24 mouse cellular contexts compared by ENCODE assay signal in genomic region chr14:15477668-15478067, GRCm38 (mm10). TPM values are rescaled to one million over a fixed set of nuclear protein-coding genes. Genes with fewer than 3 reads are reported as not detected.
A peak's percentile ranks its signal among the peaks of the same experiment; 100 is the strongest.
DNase-seq lines count a peak whose midpoint lies in the region; ATAC-seq and TF ChIP-seq lines count a peak whose summit lies in the region.
"Had no signal": no experiment of that assay in that cellular context is flagged by ENCODE, and none has a peak within 500 bp of the region (broad histone marks: within the 10 kb centered on the region; RNA-seq: fewer than 3 reads in every experiment).

No protein-coding gene starts in this region.

- no peak for TF ChIP-seq CTCF in heart, adult 2 months (IDR thresholded peaks at IDR 0.05)
- TF ChIP-seq CTCF in heart, postnatal 0 days (IDR thresholded peaks at IDR 0.05; ENCODE audit: low read depth) = no peak

- no peaks in the 10 kb centered on the region for H3K79me2 ChIP-seq in heart, adult 2 months (replicated peaks; ENCODE audit: control insufficient read depth, insufficient read depth, low read length)

- intact Hi-C loops in heart, adult 2 months (cut with DNase I) = loop anchor here (5.0 kb wide), 1 partner anchor 35 kb away; no protein-coding TSS in a partner anchor
- intact Hi-C loops in heart, postnatal 25 days (cut with DNase I) = loop anchor here (5.0 kb wide), 1 partner anchor 35 kb away; no protein-coding TSS in a partner anchor
- intact Hi-C loops in heart, postnatal 14 days (cut with DNase I) = no loop called here

- TF ChIP-seq POLR2A in heart, adult 2 months (IDR thresholded peaks at IDR 0.05; ENCODE audit: insufficient read depth, low read depth, low read length) = no peak

- H3K9ac ChIP-seq in heart, adult 2 months (ENCODE audit: low read depth, low read length) = no peak overlapping the region
- H3K9ac ChIP-seq in heart, embryonic 13.5 days = no peak overlapping the region
- no peak overlapping the region for H3K9ac ChIP-seq in heart, embryonic 15.5 days
- no peak overlapping the region for H3K9ac ChIP-seq in heart, postnatal 0 days (replicated peaks; ENCODE audit: low read depth, low read length)
- H3K9ac ChIP-seq: embryonic facial prominence, embryonic 12.5 days; forebrain, embryonic 13.5 days had no signal

- H3K27ac ChIP-seq in heart, adult 2 months = peak overlapping the region; percentile 55
- H3K27ac ChIP-seq in heart, embryonic 13.5 days (replicated peaks) = peak overlapping the region; percentile 55; the same call in 1 of the 2 replicates
- peak overlapping the region; percentile 62 for H3K27ac ChIP-seq in heart, embryonic 15.5 days
- peak overlapping the region; percentile 14 for H3K27ac ChIP-seq in heart, postnatal 0 days (ENCODE audit: low read depth)
- no peak overlapping the region for H3K27ac ChIP-seq in heart, embryonic 10.5 days
- H3K27ac ChIP-seq: embryonic facial prominence, embryonic 10.5 days; embryonic facial prominence, embryonic 12.5 days; forebrain, embryonic 13.5 days had no signal

- H3K27me3 ChIP-seq in heart, adult 2 months (ENCODE audit: control insufficient read depth, insufficient read depth, low read length) = no peaks in the 10 kb centered on the region
- H3K27me3 ChIP-seq in heart, embryonic 13.5 days (replicated peaks) = no peaks in the 10 kb centered on the region
- H3K27me3 ChIP-seq in heart, embryonic 15.5 days = no peaks in the 10 kb centered on the region
- H3K27me3 ChIP-seq in heart, postnatal 0 days (ENCODE audit: control insufficient read depth, insufficient read depth, low read length) = no peaks in the 10 kb centered on the region
- H3K27me3 ChIP-seq in heart, embryonic 10.5 days (ENCODE audit: insufficient read depth, poor library complexity, severe bottlenecking) = no peaks in the 10 kb centered on the region
- H3K27me3 ChIP-seq: CH12.LX; embryonic facial prominence, embryonic 12.5 days; forebrain, embryonic 13.5 days; Patski had no signal

- H3K9me3 ChIP-seq in heart, embryonic 13.5 days = no peaks in the 10 kb centered on the region
- no peaks in the 10 kb centered on the region for H3K9me3 ChIP-seq in heart, embryonic 15.5 days (replicated peaks)
- 0 out of 2 replicates have a peak, but pooled peaks cover 3% of the 10 kb centered on the region for H3K9me3 ChIP-seq in heart, postnatal 0 days (replicated peaks; ENCODE audit: control insufficient read depth, low read length)
- no peaks in the 10 kb centered on the region for H3K9me3 ChIP-seq in heart, embryonic 10.5 days
- H3K9me3 ChIP-seq: embryonic facial prominence, embryonic 10.5 days; embryonic facial prominence, embryonic 12.5 days; forebrain, embryonic 13.5 days; G1E had no signal

- H3K36me3 ChIP-seq in heart, adult 2 months (ENCODE audit: control insufficient read depth, insufficient read depth, low read length) = peaks cover 6% of the 10 kb centered on the region
- no peaks in the 10 kb centered on the region for H3K36me3 ChIP-seq in heart, embryonic 13.5 days
- no peaks in the 10 kb centered on the region for H3K36me3 ChIP-seq in heart, embryonic 15.5 days
- no peaks in the 10 kb centered on the region for H3K36me3 ChIP-seq in heart, postnatal 0 days (replicated peaks; ENCODE audit: control insufficient read depth, insufficient read depth, low read length)
- H3K36me3 ChIP-seq in heart, embryonic 10.5 days = no peaks in the 10 kb centered on the region
- H3K36me3 ChIP-seq: embryonic facial prominence, embryonic 10.5 days; embryonic facial prominence, embryonic 12.5 days; G1E had no signal

- no peak for DNase-seq in heart, adult 2 months
- no peak for DNase-seq in heart, adult 8-10 months (ENCODE audit: low spot score)
- no peak for DNase-seq in heart, postnatal 25 days (ENCODE audit: low spot score)
- no peak for DNase-seq in heart, postnatal 14 days
- peak; percentile 11 for DNase-seq in heart, postnatal 0 days (ENCODE audit: low spot score)
- no peak for DNase-seq in heart, embryonic 10.5 days (ENCODE audit: low spot score)
- DNase-seq: adrenal gland, adult 8-10 months; adrenal gland, postnatal 14 days; adrenal gland, postnatal 36 days; B cell, adult 2 months; cerebellum, adult 11-12 months; cerebellum, adult 2 months; cerebellum, adult 9-10 months; cerebellum, postnatal 25 days had no signal

- H3K4me3 ChIP-seq in heart, adult 2 months = no peak overlapping the region
- no peak overlapping the region for H3K4me3 ChIP-seq in heart, embryonic 13.5 days
- H3K4me3 ChIP-seq in heart, embryonic 15.5 days = no peak overlapping the region
- H3K4me3 ChIP-seq in heart, postnatal 0 days (ENCODE audit: low read depth, low read length) = no peak overlapping the region
- H3K4me3 ChIP-seq in heart, embryonic 10.5 days = no peak overlapping the region
- H3K4me3 ChIP-seq: embryonic facial prominence, embryonic 10.5 days; embryonic facial prominence, embryonic 12.5 days; forebrain, embryonic 13.5 days had no signal

- peaks cover 3% of the 10 kb centered on the region for H3K4me1 ChIP-seq in heart, adult 2 months (ENCODE audit: control insufficient read depth, insufficient read depth, low read length)
- H3K4me1 ChIP-seq in heart, embryonic 13.5 days = peaks cover 24% of the 10 kb centered on the region
- H3K4me1 ChIP-seq in heart, embryonic 15.5 days (replicated peaks) = peaks cover 6% of the 10 kb centered on the region
- no peaks in the 10 kb centered on the region for H3K4me1 ChIP-seq in heart, postnatal 0 days (ENCODE audit: control insufficient read depth, insufficient read depth)
- H3K4me1 ChIP-seq in heart, embryonic 10.5 days = peaks cover 3% of the 10 kb centered on the region; the same call in 1 of the 2 replicates
- H3K4me1 ChIP-seq: embryonic facial prominence, embryonic 10.5 days; embryonic facial prominence, embryonic 12.5 days; forebrain, embryonic 13.5 days had no signal

- H3K4me2 ChIP-seq in heart, embryonic 13.5 days = no peak overlapping the region
- no peak overlapping the region for H3K4me2 ChIP-seq in heart, embryonic 15.5 days
- H3K4me2 ChIP-seq in heart, postnatal 0 days (ENCODE audit: low read depth, low read length) = no peak overlapping the region
- H3K4me2 ChIP-seq: embryonic facial prominence, embryonic 12.5 days; forebrain, embryonic 13.5 days had no signal

- TF ChIP-seq EP300 in heart, adult 2 months (IDR thresholded peaks at IDR 0.05; ENCODE audit: insufficient read depth, low read depth, low read length) = no peak
- no peak for TF ChIP-seq EP300 in heart, postnatal 0 days (IDR thresholded peaks at IDR 0.05; ENCODE audit: low read depth)

- ATAC-seq in heart, embryonic 13.5 days (ENCODE audit: extremely low read depth, insufficient number of reproducible peaks, low FRiP score, low TSS enrichment) = no peak
- 0 out of 2 replicates have a peak, but pooled peaks have one; percentile 62 for ATAC-seq in heart, embryonic 15.5 days (replicated peaks; ENCODE audit: insufficient number of reproducible peaks, insufficient read depth, low FRiP score, low read depth)
- ATAC-seq in heart, postnatal 0 days (ENCODE audit: insufficient read depth, low read depth) = peak; percentile 41; the same call in 1 of the 2 replicates
- ATAC-seq: activated CD4-positive, CD25-positive, alpha-beta regulatory T cell, adult 4 months; CD4-positive, CD25-positive, alpha-beta regulatory T cell, adult 4 months; forebrain, embryonic 13.5 days; Patski had no signal

RNA-seq across cellular contexts. Expression of gene Lrrc3b, which starts 38.9 kb away (rescaled TPM):
- total RNA-seq in heart, adult 2 months (2021) = 10 to 100 TPM; 31.7 to 32.0 TPM
- 39.8 and 74.0 TPM in 2 replicates for polyA plus RNA-seq in heart, adult 2 months (2012; rRNA removed)
- 10 to 100 TPM; 27.9 to 35.7 (median 29.7) TPM for total RNA-seq in heart, adult 8-10 months (2022)
- 5.1 and 7.6 TPM in 2 replicates for polyA plus RNA-seq in heart, embryonic 13.5 days (2015; fragmentation: Nextera tagmentation; extraction: Ambion mirVana)
- total RNA-seq in heart, postnatal 25 days (2021) = 10 to 100 TPM; 30.1 to 32.8 TPM
- 9.4 and 9.9 TPM in 2 replicates for polyA plus RNA-seq in heart, embryonic 15.5 days (2015; fragmentation: Nextera tagmentation; extraction: Ambion mirVana)
- total RNA-seq in heart, postnatal 14 days (2021) = 10 to 100 TPM; 27.4 to 32.3 TPM
- 12.4 and 23.0 TPM in 2 replicates for total RNA-seq in heart, postnatal 0 days (2014; rRNA removed; ENCODE audit: low replicate concordance)
- 13.2 and 15.0 TPM in 2 replicates for polyA plus RNA-seq in heart, postnatal 0 days (2015; fragmentation: Nextera tagmentation; extraction: Ambion mirVana)
- 3.8 and 4.7 TPM in 2 replicates for polyA plus RNA-seq in heart, embryonic 10.5 days (2016; fragmentation: Nextera tagmentation; extraction: Ambion mirVana)
- total RNA-seq: CH12.LX, G1E had no signal
- polyA plus RNA-seq: activated CD4-positive, CD25-positive, alpha-beta regulatory T cell, adult 4 months; CD4-positive, CD25-positive, alpha-beta regulatory T cell, adult 4 months; G1E; Patski had no signal
